Mouse (Mus musculus) embryo, embryonic 11 days (tissue): ENCODE data around the gene Fxn.

Experiments used
- DNase-seq: peaks from one replicate; pipeline ENCODE4 v3.0.0-alpha.2; 2015

The Fxn gene

GRCm38 (mm10) chr19:24280601-24281228 is at the start of gene Fxn:
TSS of gene Fxn (minus strand) at chr19:24280605.
- DNase-seq = peak; percentile 90

GRCm38 (mm10) chr19:24327921-24328320 is 47.5 kb upstream of the Fxn start:
- no peak for DNase-seq

- no peak for DNase-seq
Measured at GRCm38 (mm10) chr19:24326969-24327368, 46.6 kb upstream of the Fxn start.

DNA sequence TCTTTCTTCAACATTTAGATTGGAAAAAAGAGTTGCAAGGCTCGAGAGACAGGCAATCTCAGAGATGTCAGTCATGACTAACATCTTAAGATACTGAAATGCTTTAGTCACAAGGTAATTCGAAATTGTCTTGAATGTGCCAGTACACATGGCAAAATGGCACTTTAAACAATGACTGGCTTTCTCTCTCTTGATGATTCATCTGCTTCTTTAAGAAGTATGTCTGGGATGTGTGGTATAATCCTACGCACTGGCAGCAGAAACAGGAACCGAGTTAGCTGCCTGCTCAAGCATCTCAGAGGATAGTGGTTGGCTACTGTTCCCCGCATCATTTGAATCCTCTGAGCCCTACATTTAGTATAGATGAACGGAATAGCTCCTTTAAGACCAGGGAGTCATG is 45.3 kb upstream of the Fxn start:
- no peak for DNase-seq

- DNase-seq = peak; percentile 62
Measured at GRCm38 (mm10) chr19:24323841-24324613, 43.6 kb upstream of the Fxn start.

- no peak for DNase-seq
Measured at GRCm38 (mm10) chr19:24321900-24322311, 41.5 kb upstream of the Fxn start.

DNA sequence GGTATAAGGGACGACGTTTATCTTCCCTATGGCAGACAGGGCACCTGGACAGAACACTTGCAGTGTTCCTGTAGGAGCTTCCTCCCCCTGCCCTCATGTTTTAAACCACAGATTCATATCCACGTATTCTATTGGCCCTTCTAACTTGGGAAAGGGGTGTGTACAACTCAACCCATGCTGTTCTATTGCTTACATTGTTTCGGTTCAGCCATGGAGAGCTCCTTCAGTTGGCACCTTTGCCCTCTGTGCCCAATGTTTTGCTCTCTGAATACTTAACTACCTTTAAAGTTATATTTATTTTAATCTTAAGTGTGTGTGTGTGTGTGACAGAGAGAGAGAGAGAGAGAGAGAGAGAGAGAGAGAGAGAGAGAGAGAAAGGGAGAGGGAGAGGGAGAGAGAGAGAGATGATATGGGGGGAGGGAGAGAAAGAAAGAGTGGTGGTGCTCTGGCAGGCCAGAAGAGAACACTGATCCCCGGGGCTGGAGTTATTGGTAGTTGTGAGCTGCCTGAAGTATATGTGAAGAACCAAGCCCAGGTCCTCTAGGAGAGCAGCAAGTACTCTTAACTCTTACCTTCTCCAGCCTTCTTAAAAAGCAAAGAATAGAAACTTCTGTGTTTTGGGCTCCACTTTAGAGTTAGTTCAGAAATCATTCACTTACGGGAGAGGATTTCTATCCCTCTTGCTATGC is 41.0 kb upstream of the Fxn start:
- DNase-seq = no peak

GRCm38 (mm10) chr19:24318172-24318571 is 37.8 kb upstream of the Fxn start:
- DNase-seq = no peak

DNA sequence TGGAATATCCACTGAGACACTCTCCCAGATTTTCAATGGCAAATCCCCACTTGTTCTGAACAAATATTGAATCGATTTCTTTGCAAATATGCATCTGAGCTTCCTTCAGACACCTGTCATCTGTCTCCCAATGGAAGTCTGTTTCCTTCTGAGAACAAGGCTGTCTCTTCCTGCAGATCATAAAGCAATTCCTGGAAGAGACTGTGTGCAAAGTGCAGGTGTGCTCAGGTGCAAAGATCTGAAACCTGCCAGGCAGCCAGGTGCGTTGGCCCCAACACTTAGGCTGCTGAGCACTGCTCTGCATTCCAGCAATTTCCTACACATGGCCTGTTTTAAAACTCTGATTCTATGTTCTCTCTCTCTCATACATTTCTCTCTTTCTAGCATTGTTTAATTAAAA is 37.3 kb upstream of the Fxn start:
- no peak for DNase-seq

GRCm38 (mm10) chr19:24317038-24317591 is 36.7 kb upstream of the Fxn start:
- peak; percentile 25 for DNase-seq

- DNase-seq = no peak
Measured at GRCm38 (mm10) chr19:24316060-24316725, 35.8 kb upstream of the Fxn start.

GRCm38 (mm10) chr19:24315234-24315633 is 34.8 kb upstream of the Fxn start:
- no peak for DNase-seq

- no peak for DNase-seq
Measured at GRCm38 (mm10) chr19:24314676-24315075, 34.3 kb upstream of the Fxn start.

GRCm38 (mm10) chr19:24312556-24313342 is 32.3 kb upstream of the Fxn start:
- peak; percentile 64 for DNase-seq

DNA sequence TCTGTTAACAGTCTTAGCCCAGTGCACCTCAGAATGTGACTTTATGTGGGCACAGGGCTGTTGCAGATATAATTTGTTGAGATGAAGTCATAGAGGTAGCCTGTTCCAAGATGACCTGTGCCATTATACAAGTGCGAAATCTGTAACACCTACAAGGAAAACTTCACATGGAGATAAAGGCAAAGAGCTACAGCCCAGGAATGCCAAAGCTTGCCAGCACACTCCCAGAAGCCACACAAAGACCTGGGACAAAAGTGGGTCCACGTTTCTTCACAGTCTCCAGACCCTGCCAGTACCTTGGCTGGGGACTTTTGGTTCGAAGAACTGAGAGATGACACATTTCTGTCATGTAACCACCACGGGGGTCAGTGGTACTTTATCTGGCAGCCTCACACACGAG is 31.6 kb upstream of the Fxn start:
- no peak for DNase-seq

- DNase-seq = peak; percentile 67
Measured at GRCm38 (mm10) chr19:24308305-24308705, 27.9 kb upstream of the Fxn start.

- peak; percentile 24 for DNase-seq
Measured at GRCm38 (mm10) chr19:24307271-24308221, 27.1 kb upstream of the Fxn start.

GRCm38 (mm10) chr19:24306351-24306750 is 25.9 kb upstream of the Fxn start:
- no peak for DNase-seq

GRCm38 (mm10) chr19:24302198-24302597 is 21.8 kb upstream of the Fxn start:
- no peak for DNase-seq

GRCm38 (mm10) chr19:24301768-24302148 is 21.4 kb upstream of the Fxn start:
- DNase-seq = peak; percentile 19
